Mouse (Mus musculus): ENCODE measurements around the gene Cyp21a1.
"Not testable (repeated sequence)": the region's sequence is repeated elsewhere in the genome, so short reads cannot be mapped to it uniquely, and the experiment has no call there.

Gene Cyp21a1

GRCm38 (mm10) chr17:34804301-34804700, at the start of gene Cyp21a1:
Gene Cyp21a1 (minus strand): TSS chr17:34804561.
- in situ Hi-C loops (cut with MseI, MboI): loop anchor here in 1 of 2 experiments (5.0 kb wide), 1 partner anchor 82 kb away; no protein-coding TSS in a partner anchor

DNA sequence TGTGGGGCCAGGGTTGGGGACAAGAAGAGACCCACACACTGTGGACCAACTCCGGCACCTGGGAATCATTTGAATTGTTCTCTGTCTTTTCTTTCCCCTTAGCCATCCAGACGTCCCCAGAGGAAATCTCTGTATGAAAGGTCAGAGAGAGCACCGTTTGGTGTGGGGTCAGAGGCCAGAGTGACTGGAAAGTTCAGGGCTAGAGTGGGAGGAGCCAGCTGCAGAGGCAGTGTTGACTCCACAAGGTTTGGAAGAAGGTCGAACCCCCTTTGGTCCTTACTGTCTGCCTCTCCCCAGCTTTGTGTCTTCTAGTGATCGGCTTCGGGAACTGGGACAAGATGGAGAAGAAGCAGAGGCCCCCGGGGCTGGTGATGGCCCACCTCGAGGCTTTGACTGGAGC, 49.1 kb upstream of the Cyp21a1 start:
- in situ Hi-C loops (cut with MseI, MboI): no loop called here

GRCm38 (mm10) chr17:34850517-34851125, 46.3 kb upstream of the Cyp21a1 start:
- in situ Hi-C loops (cut with MseI, MboI): no loop called here

DNA sequence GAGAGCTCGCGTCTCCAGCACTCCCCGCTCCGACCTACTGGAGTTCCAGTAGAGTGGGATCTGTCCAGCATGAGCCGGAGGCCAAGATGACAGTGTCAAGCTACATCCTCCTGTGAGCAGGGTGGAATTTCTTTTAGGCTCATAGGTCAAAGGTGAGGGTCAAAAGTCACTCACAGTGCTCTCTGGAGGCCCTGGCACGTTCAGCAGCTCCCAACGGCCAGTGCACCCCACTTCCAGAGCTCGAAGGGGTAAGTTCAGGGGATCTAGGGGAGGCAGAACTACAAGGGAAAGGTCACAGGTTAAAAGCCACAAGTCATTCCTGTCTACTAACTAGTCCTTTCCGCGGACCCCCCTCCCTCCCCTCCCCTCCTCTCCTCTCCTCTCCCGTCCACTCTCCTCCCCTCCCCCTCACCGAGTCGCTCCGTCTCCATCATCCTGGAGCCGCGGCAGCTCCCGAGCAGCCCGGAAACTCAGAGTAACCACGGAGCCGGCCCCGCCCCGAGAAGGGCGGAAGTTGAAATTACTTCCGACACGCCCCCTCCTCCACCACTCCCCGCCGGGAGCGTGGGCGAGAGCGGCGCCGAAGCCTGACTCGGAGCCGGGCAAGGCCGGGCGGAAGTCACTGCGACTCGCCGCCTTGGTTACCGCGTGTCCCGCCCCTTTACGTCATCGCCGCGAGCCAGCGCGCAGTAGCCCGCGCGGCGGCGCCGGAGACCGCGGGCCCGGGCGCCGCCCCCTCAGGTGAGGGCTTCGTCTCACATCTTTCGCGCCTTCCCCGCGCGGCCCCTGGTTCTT, 45.6 kb upstream of the Cyp21a1 start, which contains the start of the genes Skiv2l and Nelfe:
Gene Skiv2l, minus strand, starts transcription at position 489 of the 795 bp plus-strand sequence.
Gene Nelfe, plus strand, starts transcription at position 670 of the 795 bp plus-strand sequence.
- in situ Hi-C loops (cut with MseI, MboI): no loop called here

GRCm38 (mm10) chr17:34847615-34848014, 43.3 kb upstream of the Cyp21a1 start:
- in situ Hi-C loops (cut with MseI, MboI): no loop called here

- in situ Hi-C loops (cut with MseI, MboI): no loop called here
These were observed 42.8 kb upstream of the Cyp21a1 start for GRCm38 (mm10) chr17:34847192-34847591.

DNA sequence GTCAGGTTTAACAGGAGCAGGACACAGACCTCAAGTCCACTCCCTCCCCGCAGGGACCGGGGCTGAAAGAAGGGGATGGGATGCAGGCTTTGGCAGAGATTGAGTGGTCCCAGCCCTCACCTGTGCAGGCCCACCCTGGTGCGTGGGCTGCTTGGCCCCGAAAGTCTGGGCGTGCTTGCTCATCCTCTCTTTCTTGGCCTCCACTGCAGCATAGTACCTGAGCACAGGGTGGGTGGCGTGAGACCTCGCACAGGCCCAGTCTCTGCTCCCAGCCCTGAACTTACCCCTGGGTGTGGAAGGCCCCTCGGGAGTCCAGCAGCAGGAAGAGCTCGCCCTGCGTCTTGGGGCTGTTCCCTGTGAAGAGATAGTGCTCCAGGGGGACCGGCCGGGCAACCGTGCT, 40.5 kb upstream of the Cyp21a1 start:
- in situ Hi-C loops (cut with MseI, MboI): no loop called here

GRCm38 (mm10) chr17:34840736-34841307, 36.5 kb upstream of the Cyp21a1 start:
- in situ Hi-C loops (cut with MseI, MboI): no loop called here

DNA sequence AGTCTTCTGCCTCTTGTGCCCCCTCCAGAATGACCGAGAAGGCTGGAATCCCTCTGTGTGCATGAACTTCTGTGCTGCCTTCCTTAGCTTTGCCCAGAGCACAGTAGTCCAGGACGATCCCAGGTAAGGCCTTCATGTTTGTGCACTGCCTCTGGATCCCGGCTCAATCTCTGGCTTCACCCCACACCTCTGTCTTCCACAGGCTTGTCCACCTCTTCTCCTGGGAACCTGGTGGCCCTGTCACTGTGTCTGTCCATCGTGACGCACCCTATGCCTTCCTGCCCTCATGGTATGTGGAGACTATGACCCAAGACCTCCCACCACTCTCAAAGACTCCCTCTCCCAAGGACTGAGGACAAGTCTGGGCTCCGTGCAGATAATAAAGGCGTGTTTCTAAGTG, 34.4 kb upstream of the Cyp21a1 start:
- in situ Hi-C loops (cut with MseI, MboI): no loop called here

DNA sequence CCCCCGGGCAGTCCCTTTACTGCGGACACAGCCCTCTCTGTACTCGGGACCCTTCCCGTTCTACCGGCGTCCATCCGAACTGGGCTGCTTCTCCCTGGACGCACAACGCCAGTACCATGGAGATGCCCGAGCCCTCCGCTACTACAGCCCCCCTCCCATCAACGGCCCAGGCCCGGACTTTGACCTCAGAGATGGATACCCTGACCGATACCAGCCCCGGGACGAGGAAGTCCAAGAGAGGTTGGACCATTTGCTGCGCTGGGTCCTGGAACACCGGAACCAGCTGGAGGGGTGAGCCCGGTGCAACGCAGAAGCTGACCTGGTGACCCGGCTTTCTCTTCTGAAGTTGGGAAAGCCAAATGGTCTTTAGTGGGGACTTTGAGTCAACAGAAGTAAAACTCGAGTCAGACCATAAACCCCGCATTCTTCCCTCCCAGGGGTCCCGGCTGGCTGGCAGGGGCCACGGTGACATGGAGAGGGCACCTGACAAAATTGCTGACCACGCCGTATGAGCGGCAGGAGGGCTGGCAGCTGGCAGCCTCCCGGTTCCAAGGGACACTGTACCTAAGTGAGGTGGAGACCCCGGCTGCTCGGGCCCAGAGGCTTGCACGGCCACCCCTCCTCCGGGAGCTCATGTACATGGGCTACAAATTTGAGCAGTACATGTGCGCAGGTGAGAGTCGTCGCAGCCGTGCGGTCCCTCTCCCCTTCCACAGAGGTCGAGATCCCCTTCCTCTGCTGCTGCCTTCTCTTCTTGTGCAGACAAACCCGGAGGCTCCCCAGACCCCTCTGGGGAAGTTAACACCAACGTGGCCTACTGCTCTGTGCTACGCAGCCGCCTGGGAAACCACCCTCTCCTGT, 33.3 kb upstream of the Cyp21a1 start:
- in situ Hi-C loops (cut with MseI, MboI): no loop called here

DNA sequence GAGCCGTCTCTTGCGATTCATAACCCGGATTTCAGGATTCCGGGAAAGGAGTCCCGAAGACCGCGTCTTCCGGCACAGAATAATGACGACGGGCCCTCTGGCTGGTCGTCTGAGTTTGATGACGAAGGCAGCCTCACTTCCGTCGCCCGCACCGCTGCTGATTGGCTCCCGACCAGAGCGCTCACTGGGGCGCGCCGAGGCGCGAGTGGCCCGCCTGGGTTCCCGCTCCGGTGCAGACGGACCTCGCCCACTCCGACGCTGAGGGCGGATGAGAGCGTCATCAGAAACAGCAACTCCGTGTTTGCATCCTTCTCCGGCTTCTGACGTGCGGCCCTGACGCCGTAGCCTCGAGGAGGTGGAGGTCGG, 32.5 kb upstream of the Cyp21a1 start, which contains the start of the genes Stk19 and Dxo:
Gene Stk19, minus strand, starts transcription at position 90 of the 366 bp plus-strand sequence.
Gene Dxo, plus strand, starts transcription at position 164 of the 366 bp plus-strand sequence.
- in situ Hi-C loops (cut with MseI, MboI): no loop called here

GRCm38 (mm10) chr17:34836155-34836855, 31.9 kb upstream of the Cyp21a1 start:
- in situ Hi-C loops (cut with MseI, MboI): no loop called here

- in situ Hi-C loops (cut with MseI, MboI): not testable (repeated sequence)
These were observed 26.4 kb upstream of the Cyp21a1 start for GRCm38 (mm10) chr17:34830776-34831175.

GRCm38 (mm10) chr17:34814818-34815370, 10.5 kb upstream of the Cyp21a1 start:
- in situ Hi-C loops (cut with MseI, MboI): no loop called here

DNA sequence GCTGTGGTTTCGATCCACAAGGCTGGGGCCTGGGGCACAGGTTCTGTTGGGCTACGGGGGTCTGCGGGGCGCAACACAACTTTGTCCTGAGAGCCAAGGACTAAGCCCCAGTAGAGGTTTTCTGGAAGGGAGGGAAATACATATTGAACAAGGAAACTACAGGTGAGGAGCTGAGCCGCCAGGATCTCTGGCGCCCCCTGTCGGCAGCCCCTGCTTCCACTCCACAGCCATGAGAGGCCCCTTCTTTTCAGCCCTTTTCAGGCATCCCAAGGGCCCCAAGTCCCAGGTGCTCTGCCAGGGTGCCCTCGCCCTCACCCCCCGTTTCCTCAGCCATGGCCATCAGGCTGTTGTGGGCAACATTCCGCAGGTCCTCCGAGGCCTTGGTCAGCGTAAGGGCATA, 9.4 kb upstream of the Cyp21a1 start:
- in situ Hi-C loops (cut with MseI, MboI): not testable (repeated sequence)

DNA sequence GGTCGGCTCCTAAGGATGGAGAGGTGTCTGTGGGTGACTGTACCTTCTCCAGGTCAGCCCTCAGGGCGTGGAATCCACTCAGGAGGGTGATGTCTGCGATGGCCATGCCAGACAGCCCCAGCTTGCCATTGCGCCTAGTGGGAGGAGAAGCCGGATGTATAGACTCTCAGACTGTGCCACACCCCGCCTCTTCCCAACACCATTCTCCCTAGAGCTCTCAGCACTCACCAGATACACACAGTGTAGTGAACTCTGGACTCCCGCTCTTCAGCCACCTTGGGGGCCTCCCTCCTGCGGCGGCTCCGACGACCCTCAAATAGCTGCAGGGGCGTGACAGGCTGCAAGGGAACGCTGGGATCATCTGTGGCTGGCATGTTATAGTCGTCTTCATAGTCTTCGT, 6.9 kb upstream of the Cyp21a1 start:
- in situ Hi-C loops (cut with MseI, MboI): no loop called here

- in situ Hi-C loops (cut with MseI, MboI): not testable (repeated sequence)
These were observed 6.5 kb upstream of the Cyp21a1 start for GRCm38 (mm10) chr17:34810811-34811210.

DNA sequence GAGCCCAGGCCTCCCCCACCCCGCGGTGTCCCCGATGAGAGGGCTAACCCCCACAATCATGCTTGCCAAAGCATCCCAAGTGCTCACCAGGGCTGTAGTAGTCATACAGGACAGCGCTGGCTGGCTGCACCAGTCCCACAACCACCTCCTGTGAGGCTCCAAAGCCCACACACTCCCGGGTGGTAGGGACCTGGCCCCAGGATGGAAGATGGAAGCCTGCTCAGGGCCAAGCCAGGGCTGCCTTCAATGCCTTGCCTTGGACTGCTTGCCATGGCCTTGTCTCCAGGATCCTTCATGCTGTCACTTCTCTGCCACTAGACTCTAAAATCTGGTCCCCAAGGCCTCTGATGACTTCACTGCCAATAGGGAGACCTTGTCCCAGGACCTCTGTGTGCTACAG, 6.0 kb upstream of the Cyp21a1 start:
- in situ Hi-C loops (cut with MseI, MboI): not testable (repeated sequence)

GRCm38 (mm10) chr17:34808599-34809205, 4.3 kb upstream of the Cyp21a1 start:
- in situ Hi-C loops (cut with MseI, MboI): no loop called here

GRCm38 (mm10) chr17:34807176-34807575, 2.8 kb upstream of the Cyp21a1 start:
- in situ Hi-C loops (cut with MseI, MboI): no loop called here

All from mouse trophoblast stem cell (cell line).